Mouse (Mus musculus): Measurements from ENCODE around the gene Slc6a12.

DNA sequence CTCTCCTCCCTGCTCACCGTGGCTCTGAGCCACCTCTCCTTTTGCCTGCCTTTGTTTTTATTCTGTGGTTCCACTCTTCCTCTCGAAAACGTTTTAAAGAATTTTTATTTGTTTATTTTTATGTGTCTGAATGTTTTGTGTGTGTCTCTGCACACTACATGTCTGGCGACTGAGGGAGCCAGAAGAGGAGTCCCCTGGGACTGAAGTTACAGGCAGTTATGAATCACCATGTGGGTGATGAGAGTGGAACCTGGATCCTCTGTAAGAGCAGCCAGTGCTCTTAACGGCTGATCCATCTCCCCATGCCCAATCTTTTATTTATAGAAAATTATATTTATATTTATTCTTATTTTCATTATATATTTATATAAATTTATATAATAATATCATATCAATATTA is 1.5 kb downstream of the Slc6a12 start:
- no peak for TF ChIP-seq CTCF (IDR thresholded peaks at IDR 0.05; ENCODE audit: borderline replicate concordance, insufficient read depth, low read length)
- no peak for TF ChIP-seq POLR2A (IDR thresholded peaks at IDR 0.05; ENCODE audit: low read depth, low read length)

All from embryonic fibroblast, embryonic 13.5 days (primary cell).